Mouse (Mus musculus): Measurements from ENCODE around the gene Ubc. TPM values are rescaled to one million over a fixed set of nuclear protein-coding genes. Genes with fewer than 3 reads are reported as not detected.
"Not testable (repeated sequence)": the region's sequence is repeated elsewhere in the genome, so short reads cannot be mapped to it uniquely, and the experiment has no call there.

The Ubc gene
- polyA plus RNA-seq (2016; fragmentation: Nextera tagmentation; extraction: Ambion mirVana), result 931 and 967 TPM in 2 replicates

- peaks cover 44% of the 10 kb centered on the region for H3K4me1 ChIP-seq
- peak within 1 kb of the TSS; percentile 100 for H3K27ac ChIP-seq
- WGBS, result 2% methylated on average over 69 of the region's 69 CpGs
Observed at GRCm38 (mm10) chr5:125389579-125390441, at the start of gene Ubc. Gene Ubc (minus strand): TSS chr5:125390202.

GRCm38 (mm10) chr5:125434347-125434746 is 44.3 kb upstream of the Ubc start:
- H3K4me3 ChIP-seq, result peak overlapping the region; percentile 98
- H3K4me1 ChIP-seq, result peaks cover 16% of the 10 kb centered on the region
- H3K27ac ChIP-seq, result peak overlapping the region; percentile 94
- H3K27me3 ChIP-seq (ENCODE audit: poor library complexity, severe bottlenecking); H3K9me3 ChIP-seq; DNase-seq (ENCODE audit: extremely low spot score, low spot score): not testable (repeated sequence)
- peaks cover 27% of the 10 kb centered on the region for H3K36me3 ChIP-seq (replicated peaks)
- 55% methylated on average over 15 of the region's 15 CpGs for WGBS

More at GRCm38 (mm10) chr5:125389579-125390441, at the start of gene Ubc:
- Histone ChIP-seq H3K27me3 (ENCODE audit: poor library complexity, severe bottlenecking) (no peaks in the 10 kb centered on the region), H3K36me3 (replicated peaks) (peaks cover 26% of the 10 kb centered on the region), H3K9me3 (no peaks in the 10 kb centered on the region), H3K4me3 (peak within 1 kb of the TSS; percentile 96)
- peak; percentile 90 for DNase-seq (ENCODE audit: extremely low spot score, low spot score)

GRCm38 (mm10) chr5:125433793-125434337 is 43.9 kb upstream of the Ubc start, which contains the start of gene Dhx37:
Gene Dhx37 (minus strand): TSS chr5:125434121.
- Histone ChIP-seq H3K4me1 (peaks cover 16% of the 10 kb centered on the region), H3K36me3 (replicated peaks) (peaks cover 31% of the 10 kb centered on the region), H3K9me3 (no peaks in the 10 kb centered on the region), H3K27me3 (ENCODE audit: poor library complexity, severe bottlenecking) (no peaks in the 10 kb centered on the region), H3K27ac (peak within 1 kb of the TSS; percentile 94), H3K4me3 (peak within 1 kb of the TSS; percentile 98)
- peak; percentile 94 for DNase-seq (ENCODE audit: extremely low spot score, low spot score)
- under 1% methylated on average over 46 of the region's 46 CpGs for WGBS

GRCm38 (mm10) chr5:125432324-125432723 is 42.3 kb upstream of the Ubc start:
- not testable (repeated sequence) for H3K4me3 ChIP-seq
- H3K36me3 ChIP-seq (replicated peaks), result peaks cover 47% of the 10 kb centered on the region
- WGBS, result 95% methylated on average over 2 of the region's 2 CpGs

GRCm38 (mm10) chr5:125426343-125426742 is 36.3 kb upstream of the Ubc start:
- no peak overlapping the region for H3K4me3 ChIP-seq
- no peak overlapping the region for H3K27ac ChIP-seq
- 97% methylated on average over 10 of the region's 10 CpGs for WGBS
- no peak for DNase-seq (ENCODE audit: extremely low spot score, low spot score)
- H3K36me3 ChIP-seq (replicated peaks), result peaks cover 100% of the 10 kb centered on the region
- no peaks in the 10 kb centered on the region for H3K27me3 ChIP-seq (ENCODE audit: poor library complexity, severe bottlenecking)
- H3K9me3 ChIP-seq, result no peaks in the 10 kb centered on the region
- no peaks in the 10 kb centered on the region for H3K4me1 ChIP-seq

More at GRCm38 (mm10) chr5:125432324-125432723, 42.3 kb upstream of the Ubc start:
- H3K9me3 ChIP-seq; DNase-seq (ENCODE audit: extremely low spot score, low spot score); H3K27me3 ChIP-seq (ENCODE audit: poor library complexity, severe bottlenecking); H3K27ac ChIP-seq: not testable (repeated sequence)
- peaks cover 16% of the 10 kb centered on the region for H3K4me1 ChIP-seq

- Histone ChIP-seq H3K9me3 (no peaks in the 10 kb centered on the region), H3K27me3 (ENCODE audit: poor library complexity, severe bottlenecking) (no peaks in the 10 kb centered on the region), H3K4me1 (no peaks in the 10 kb centered on the region), H3K4me3 (no peak overlapping the region), H3K36me3 (replicated peaks) (peaks cover 100% of the 10 kb centered on the region), H3K27ac (no peak overlapping the region)
- DNase-seq (ENCODE audit: extremely low spot score, low spot score), result no peak
- WGBS, result 94% methylated on average over 10 of the region's 10 CpGs
Observed at GRCm38 (mm10) chr5:125425698-125426276, 35.8 kb upstream of the Ubc start.

GRCm38 (mm10) chr5:125419124-125419523 is 29.1 kb upstream of the Ubc start:
- Histone ChIP-seq H3K4me3 (no peak overlapping the region), H3K27ac (no peak overlapping the region), H3K27me3 (ENCODE audit: poor library complexity, severe bottlenecking) (no peaks in the 10 kb centered on the region), H3K36me3 (replicated peaks) (peaks cover 99% of the 10 kb centered on the region), H3K9me3 (no peaks in the 10 kb centered on the region), H3K4me1 (no peaks in the 10 kb centered on the region)
- no peak for DNase-seq (ENCODE audit: extremely low spot score, low spot score)
- WGBS, result 84% methylated on average over 11 of the region's 11 CpGs

GRCm38 (mm10) chr5:125418636-125419035 is 28.6 kb upstream of the Ubc start:
- Histone ChIP-seq H3K27ac (no peak overlapping the region), H3K36me3 (replicated peaks) (peaks cover 99% of the 10 kb centered on the region), H3K9me3 (no peaks in the 10 kb centered on the region), H3K4me1 (no peaks in the 10 kb centered on the region), H3K27me3 (ENCODE audit: poor library complexity, severe bottlenecking) (no peaks in the 10 kb centered on the region), H3K4me3 (no peak overlapping the region)
- no peak for DNase-seq (ENCODE audit: extremely low spot score, low spot score)
- WGBS, result 93% methylated on average over 12 of the region's 12 CpGs

GRCm38 (mm10) chr5:125416183-125416582 is 26.2 kb upstream of the Ubc start:
- WGBS, result 90% methylated on average over 8 of the region's 8 CpGs
- no peaks in the 10 kb centered on the region for H3K4me1 ChIP-seq
- no peaks in the 10 kb centered on the region for H3K27me3 ChIP-seq (ENCODE audit: poor library complexity, severe bottlenecking)
- peaks cover 82% of the 10 kb centered on the region for H3K36me3 ChIP-seq (replicated peaks)
- no peak overlapping the region for H3K4me3 ChIP-seq
- DNase-seq (ENCODE audit: extremely low spot score, low spot score), result no peak
- H3K9me3 ChIP-seq, result no peaks in the 10 kb centered on the region
- no peak overlapping the region for H3K27ac ChIP-seq

GRCm38 (mm10) chr5:125413763-125414162 is 23.8 kb upstream of the Ubc start:
- H3K4me1 ChIP-seq, result peaks cover 12% of the 10 kb centered on the region
- peaks cover 58% of the 10 kb centered on the region for H3K36me3 ChIP-seq (replicated peaks)
- H3K9me3 ChIP-seq, result no peaks in the 10 kb centered on the region
- no peak for DNase-seq (ENCODE audit: extremely low spot score, low spot score)
- H3K4me3 ChIP-seq, result no peak overlapping the region
- no peak overlapping the region for H3K27ac ChIP-seq
- H3K27me3 ChIP-seq (ENCODE audit: poor library complexity, severe bottlenecking), result no peaks in the 10 kb centered on the region
- WGBS, result 92% methylated on average over 4 of the region's 4 CpGs

- DNase-seq (ENCODE audit: extremely low spot score, low spot score); H3K4me3 ChIP-seq: not testable (repeated sequence)
- 90% methylated on average over 8 of the region's 8 CpGs for WGBS
Observed at GRCm38 (mm10) chr5:125412536-125412935, 22.5 kb upstream of the Ubc start.

GRCm38 (mm10) chr5:125411972-125412530 is 22.0 kb upstream of the Ubc start:
- 61% methylated on average over 5 of the region's 5 CpGs for WGBS
- H3K4me3 ChIP-seq, result no peak overlapping the region
- peaks cover 27% of the 10 kb centered on the region for H3K4me1 ChIP-seq
- H3K9me3 ChIP-seq, result no peaks in the 10 kb centered on the region
- H3K27ac ChIP-seq, result no peak overlapping the region
- H3K36me3 ChIP-seq (replicated peaks), result peaks cover 41% of the 10 kb centered on the region
- H3K27me3 ChIP-seq (ENCODE audit: poor library complexity, severe bottlenecking), result no peaks in the 10 kb centered on the region
- DNase-seq (ENCODE audit: extremely low spot score, low spot score), result peak; percentile 64

More at GRCm38 (mm10) chr5:125412536-125412935, 22.5 kb upstream of the Ubc start:
- Histone ChIP-seq H3K4me1 (peaks cover 22% of the 10 kb centered on the region), H3K36me3 (replicated peaks) (peaks cover 46% of the 10 kb centered on the region)
- H3K27ac ChIP-seq; H3K9me3 ChIP-seq; H3K27me3 ChIP-seq (ENCODE audit: poor library complexity, severe bottlenecking): not testable (repeated sequence)
